Mouse (Mus musculus) megakaryocyte, adult 5-6 weeks (primary cell): ENCODE data around the gene Ifi205. TPM values are rescaled to one million over a fixed set of nuclear protein-coding genes. Genes with fewer than 3 reads are reported as not detected.
A peak's percentile ranks its signal among the peaks of the same experiment; 100 is the strongest.
"Not testable (repeated sequence)": the region's sequence is repeated elsewhere in the genome, so short reads cannot be mapped to it uniquely, and the experiment has no call there.

Source experiments
- ATAC-seq: 2 replicates; pipeline ENCODE4 v1.8.0; 2016; ENCODE audit warnings: mild to moderate bottlenecking, inconsistent platforms; ENCODE audit not compliant: poor library complexity, severe bottlenecking
- total RNA-seq, 2 experiments: library from RNA; stranded (forward) in 1 of 2; stranded (reverse) in 1 of 2; fragments of 153-499, 151-499 nt in 1 of 2; fragments of 221-1000, 200-1000 nt in 1 of 2; gene quantifications; 2 replicates each; pipeline versions ENCODE4 v1.2.3 to v1.2.4; 2015 to 2017

Gene Ifi205
- total RNA-seq (2015) (33.5 and 35.2 TPM in 2 replicates), total RNA-seq (2017) (25.3 and 27.3 TPM in 2 replicates)

DNA sequence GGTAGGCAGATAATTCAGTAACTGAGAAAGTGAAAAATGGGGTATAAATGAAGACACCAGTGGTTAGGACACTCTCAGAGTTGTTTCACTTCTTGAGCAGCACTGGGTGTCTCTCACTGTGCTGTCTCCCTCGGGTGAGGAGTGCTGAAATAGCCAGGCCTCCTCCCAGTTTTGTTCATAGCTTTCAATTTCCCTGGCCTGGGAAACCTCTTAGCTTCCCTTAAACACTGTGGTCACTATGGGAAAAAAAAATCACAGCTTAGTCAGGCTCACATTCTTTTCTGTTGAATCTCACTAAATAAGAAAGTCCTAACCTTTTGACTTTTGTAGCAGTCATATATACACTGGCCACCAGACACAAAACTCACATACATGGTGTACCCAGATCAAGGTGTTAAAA is at the start of gene Ifi205:
Ifi205 (minus strand) TSS at position 113 of the 400 bp plus-strand sequence.
- peak; percentile 73 for ATAC-seq

DNA sequence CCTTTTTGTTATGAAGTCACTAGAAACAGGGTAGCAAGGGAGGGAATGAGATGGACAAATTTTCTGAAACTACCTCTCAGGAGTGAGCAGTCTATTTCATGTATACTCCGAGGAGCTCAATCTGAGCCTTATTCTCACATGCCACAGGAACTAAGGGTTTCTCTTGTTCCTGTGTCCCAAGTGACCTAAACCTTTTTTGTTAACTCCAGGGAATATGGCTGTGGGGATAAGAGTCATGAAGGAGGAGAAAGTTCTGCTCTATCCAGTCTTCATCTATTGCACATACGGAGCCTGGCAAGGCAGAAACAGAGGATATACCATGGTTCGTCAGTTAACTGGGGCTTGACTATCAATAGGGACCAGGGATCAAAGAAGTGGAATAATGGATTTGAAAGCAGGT is 34.7 kb upstream of the Ifi205 start, which contains the start of gene Olfr430:
Olfr430 (plus strand) TSS at position 301 of the 400 bp plus-strand sequence.
- peak; percentile 35; the same call in 1 of the 2 replicates for ATAC-seq

DNA sequence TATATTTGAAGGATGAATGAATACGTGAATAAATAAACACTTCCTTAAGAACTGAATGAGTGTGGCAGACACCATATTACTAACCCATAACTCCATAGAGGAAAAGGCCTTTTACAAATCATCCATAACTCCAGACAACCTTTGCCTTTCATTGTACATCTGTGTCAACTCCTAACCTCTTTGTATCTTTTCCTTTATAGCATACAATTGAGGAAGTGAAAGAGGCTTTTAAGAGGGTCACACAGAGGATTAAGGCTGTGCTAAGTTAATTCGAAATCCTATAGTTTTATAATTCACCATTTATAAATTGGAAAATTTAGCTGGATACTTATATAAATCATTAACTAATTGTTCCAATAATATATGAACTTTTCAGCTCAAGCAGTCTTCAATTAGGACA is 23.6 kb upstream of the Ifi205 start:
- ATAC-seq = peak; percentile 60

DNA sequence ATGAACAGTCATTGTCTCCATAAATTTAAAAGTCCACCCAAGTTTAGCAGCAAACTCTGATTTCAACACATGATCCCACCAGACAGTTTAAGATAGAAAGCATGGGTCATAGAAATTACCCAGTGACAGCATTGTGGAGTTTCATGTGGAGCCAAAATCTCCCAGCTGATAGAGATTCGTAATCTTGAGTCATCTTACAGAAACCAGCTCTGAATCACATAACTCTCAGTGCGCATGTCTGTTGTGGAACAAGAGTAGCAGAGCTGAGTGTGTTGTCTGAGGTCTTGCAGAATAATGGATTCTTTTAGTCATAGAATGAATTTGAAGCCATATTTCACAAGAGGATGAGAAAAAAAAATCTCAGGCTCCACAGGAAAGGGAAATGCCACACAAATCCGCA is 21.4 kb upstream of the Ifi205 start:
- peak; percentile 10 for ATAC-seq

DNA sequence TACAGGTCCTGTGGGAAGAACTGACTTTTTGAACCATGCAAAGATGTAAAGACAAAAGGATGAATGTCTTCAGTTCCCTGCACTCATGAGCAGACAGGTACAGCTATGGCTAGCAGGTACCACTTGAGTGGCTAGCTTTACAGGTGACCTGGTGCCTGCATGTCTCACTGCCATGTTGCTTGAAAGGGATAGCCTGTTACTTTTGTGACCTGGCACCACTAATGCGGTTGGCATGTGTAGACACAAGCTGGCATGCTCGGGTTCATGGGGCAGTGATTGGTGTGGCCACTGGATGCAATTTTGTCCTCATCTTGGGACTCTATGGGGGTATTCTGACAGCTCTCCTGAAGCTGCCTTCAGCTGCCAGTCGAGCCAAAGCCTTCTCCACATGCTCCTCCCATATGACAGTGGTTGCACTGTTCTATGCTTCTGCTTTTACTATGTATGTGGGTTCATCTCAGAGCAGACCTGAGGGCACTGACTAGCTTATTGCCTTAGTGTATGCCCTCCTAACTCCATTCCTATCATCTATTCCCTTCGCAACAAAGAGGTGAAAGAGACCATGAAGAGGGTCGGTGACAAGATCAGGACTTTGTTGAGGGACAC is 20.4 kb upstream of the Ifi205 start:
- ATAC-seq = peak; percentile 54

DNA sequence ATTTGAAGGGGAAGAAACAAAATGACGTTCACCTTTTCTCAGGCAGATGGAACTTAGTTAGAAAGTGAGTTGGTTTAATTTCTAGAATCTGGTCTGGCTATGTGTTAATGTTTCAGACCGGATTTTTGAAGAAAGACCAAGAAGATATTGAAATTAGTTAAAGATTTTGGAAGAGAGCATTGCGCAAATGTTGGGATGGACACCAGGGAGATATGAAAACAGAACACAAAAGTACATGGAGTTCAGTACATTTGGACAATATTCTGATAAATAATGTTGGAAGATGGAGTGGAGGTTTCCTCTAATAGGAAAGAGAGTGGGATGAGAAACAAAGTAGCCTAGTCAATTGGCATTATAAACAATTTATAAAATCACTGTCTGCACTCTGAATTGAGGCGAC is 19.9 kb upstream of the Ifi205 start:
- no peak for ATAC-seq

DNA sequence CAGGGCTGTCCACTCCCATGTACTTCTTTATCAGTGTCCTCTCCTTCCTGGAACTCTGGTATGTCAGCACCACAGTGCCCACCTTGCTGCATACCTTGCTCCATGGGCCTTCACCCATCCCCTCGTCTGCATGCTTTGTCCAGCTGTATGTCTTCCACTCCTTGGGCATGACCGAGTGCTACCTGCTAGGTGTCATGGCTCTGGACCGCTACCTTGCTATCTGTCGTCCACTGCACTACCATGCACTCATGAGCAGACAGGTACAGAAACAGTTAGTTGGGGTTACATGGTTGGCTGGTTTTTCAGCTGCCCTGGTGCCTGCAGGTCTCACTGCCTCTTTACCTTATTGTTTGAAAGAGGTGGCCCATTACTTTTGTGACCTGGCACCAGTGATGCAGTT is 18.9 kb upstream of the Ifi205 start:
- no peak for ATAC-seq

DNA sequence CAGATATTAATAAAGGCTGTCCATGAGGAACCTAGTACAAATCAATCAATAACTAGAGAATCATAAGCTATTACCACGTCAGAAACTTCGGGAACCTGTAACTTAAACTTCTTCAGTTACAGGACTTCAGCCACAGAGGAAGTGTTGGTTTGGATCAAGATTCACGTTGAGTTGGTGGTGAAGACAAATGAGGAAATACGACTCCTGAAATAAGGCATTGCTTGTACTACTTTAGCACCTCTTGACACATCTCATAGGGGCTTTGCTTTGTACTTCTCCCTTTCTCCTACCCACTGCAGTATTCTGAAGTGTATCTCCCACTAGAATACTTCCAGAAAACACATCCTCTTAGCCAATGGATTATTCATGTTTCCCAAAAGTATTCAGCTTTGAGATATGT is 17.7 kb upstream of the Ifi205 start:
- ATAC-seq = peak; percentile 74

DNA sequence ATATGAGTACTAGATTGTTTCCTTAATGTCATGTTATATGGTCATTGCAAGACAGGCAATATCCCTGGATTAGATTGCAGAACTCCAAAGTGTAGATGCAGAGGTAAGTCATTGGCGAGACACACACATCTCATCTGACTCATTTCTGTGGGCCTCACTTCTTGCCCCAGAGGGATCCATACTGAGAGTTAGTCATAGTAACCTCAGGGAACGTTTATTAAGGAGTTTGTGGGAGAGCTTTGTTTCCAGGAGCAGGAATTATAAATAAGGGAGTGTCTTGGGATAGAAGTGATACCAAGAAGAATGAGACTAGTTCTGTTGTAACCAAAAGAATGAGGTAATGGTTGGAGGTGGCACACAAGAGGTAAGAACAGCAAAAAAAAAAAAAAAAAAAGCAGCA is 17.3 kb upstream of the Ifi205 start, which contains the start of gene Olfr432:
Olfr432 (plus strand) TSS at position 313 of the 400 bp plus-strand sequence.
- ATAC-seq = no peak

DNA sequence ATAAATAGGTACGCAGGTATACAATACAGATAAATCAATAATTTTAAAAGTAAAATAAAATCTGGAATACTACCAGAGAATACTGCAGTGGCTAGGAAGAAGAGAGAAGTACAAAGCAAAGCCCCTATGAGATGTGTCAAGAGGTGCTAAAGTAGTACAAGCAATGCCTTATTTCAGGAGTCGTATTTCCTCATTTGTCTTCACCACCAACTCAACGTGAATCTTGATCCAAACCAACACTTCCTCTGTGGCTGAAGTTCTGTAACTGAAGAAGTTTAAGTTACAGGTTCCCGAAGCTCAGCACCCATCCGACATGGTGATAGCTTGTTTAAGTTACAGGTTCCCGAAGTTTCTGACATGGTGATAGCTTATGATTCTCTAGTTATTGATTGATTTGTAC is 16.6 kb upstream of the Ifi205 start:
- peak; percentile 75 for ATAC-seq

DNA sequence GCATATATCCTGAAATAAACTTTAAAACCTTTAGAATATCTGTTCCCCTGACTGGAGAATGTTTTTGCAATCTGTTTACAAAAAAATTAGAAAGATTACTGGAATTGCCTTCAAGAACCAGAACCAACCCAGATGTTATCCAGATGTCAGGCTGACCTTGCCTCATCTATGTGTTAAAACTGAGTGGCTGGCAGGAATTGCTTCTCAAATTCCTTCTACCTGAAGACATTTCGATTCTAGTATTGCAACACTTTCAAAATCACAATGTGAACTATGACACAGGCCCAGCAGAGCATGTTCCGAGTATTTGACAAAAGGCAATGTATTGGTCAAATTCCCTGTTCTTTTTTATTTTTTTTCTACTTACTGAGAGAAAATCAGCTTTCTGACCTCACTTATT is 12.8 kb upstream of the Ifi205 start:
- ATAC-seq = no peak

DNA sequence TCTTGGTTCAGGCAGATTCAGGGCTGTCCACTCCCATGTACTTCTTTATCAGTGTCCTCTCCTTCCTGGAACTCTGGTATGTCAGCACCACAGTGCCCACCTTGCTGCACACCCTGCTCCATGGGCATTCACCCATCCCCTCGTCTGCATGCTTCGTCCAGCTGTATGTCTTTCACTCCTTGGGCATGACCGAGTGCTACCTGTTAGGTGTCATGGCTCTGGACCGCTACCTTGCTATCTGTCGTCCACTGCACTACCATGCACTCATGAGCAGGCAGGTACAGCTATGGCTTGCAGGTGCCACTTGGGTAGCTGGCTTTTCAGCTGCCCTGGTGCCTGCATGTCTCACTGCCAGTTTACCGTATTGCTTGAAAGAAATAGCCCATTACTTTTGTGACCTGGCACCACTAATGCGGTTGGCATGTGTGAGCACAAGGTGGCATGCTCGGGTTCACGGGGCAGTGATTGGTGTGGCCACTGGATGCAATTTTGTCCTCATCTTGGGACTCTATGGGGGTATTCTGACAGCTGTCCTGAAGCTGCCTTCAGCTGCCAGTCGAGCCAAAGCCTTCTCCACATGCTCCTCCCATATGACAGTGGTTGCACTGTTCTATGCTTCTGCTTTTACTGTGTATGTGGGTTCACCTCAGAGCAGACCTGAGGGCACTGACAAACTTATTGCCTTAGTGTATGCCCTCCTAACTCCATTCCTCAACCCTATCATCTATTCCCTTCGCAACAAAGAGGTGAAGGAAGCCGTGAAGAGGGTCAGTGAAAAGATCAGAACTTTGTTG is 10.7 kb upstream of the Ifi205 start:
- ATAC-seq = peak; percentile 64

DNA sequence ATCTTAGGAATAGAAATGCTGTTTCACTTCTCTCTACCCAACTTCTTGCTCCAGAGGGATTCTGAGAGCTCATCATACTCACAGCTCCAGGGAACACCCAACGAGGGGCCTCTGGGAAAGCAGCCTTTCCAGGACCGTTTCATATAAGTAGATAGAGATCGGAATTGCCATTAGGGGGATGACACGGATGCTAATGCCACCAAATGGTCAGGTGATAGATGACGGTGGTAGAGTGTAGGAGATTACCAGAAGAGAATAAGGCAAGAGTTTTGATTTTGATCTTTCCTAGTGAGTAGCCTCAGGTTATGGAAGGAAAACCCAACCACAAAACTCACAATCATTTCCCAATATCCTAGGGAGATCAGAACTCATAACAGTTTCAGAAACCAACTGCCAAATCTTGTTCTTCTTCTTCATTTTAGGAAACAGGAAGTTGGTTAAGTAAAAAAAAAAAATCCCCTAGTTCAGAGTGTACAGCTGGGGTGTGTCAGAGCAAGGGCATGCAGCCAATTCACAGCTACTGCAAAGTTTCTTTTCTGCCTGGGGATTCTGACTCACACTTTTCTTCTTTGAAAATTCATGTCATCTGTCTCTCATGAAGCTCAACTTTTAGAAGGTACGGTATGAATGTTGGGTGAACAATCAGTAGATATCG is 9.0 kb upstream of the Ifi205 start, which contains the start of gene Olfr433:
Olfr433 (plus strand) TSS at position 183 of the 655 bp plus-strand sequence.
- peak; percentile 70 for ATAC-seq

DNA sequence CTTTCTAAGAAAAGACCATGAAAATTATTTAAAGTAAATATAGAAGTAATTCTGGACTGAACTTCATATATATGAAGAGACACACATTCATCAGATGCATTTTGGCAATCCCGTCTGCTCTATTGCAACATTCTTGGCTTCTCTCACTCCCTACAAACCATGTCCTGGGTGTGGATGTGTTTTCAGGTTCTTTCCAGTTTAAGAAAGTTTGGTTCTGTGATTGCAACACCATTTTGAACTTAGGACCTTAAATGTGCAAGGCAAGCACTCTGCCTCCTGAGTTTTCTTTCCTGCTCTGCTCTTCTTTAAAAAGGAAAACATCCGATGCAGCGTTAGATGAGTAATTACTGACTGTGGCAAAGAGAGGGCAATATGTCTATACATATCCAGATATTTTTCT is 6.9 kb upstream of the Ifi205 start:
- ATAC-seq = peak; percentile 17; the same call in 1 of the 2 replicates

DNA sequence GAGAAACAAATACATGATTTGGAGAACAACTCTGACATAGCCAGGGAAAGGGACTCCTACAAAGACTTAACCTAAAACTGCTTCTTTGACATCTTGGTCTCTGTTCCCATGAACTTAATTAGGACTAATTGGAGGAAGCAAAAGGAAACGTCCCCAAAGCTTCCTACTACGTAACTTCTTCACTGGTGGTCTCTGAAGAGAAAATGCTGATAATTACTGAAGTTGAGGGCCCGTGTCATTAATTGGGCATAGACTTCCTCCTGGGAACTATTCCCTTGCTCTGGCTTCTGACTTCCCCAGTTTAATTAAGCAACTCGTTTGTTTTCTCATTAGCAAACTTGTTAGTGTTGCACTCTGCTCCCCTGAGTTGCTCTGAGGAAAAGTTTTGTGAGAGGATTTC is 4.2 kb upstream of the Ifi205 start:
- ATAC-seq = no peak

DNA sequence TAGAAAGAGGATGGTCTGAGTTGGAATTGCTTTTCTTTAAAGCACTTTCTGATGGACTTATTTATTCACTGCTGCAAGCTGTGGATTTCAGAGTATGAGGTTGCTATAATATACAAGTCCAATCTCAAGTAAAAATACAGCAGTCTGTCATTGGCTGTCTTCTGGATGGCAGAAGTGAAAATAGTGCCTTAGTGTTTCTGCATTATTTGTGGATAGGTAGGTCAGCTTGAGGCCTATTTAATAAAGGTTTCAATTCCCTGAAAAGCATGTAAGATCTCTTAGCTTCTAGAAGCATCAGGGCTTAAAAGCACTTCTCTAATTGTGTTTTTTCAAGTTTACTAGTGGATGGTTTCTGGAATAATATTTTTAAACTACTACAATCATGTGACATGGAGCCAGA is 24.6 kb downstream of the Ifi205 start:
- peak; percentile 45 for ATAC-seq

DNA sequence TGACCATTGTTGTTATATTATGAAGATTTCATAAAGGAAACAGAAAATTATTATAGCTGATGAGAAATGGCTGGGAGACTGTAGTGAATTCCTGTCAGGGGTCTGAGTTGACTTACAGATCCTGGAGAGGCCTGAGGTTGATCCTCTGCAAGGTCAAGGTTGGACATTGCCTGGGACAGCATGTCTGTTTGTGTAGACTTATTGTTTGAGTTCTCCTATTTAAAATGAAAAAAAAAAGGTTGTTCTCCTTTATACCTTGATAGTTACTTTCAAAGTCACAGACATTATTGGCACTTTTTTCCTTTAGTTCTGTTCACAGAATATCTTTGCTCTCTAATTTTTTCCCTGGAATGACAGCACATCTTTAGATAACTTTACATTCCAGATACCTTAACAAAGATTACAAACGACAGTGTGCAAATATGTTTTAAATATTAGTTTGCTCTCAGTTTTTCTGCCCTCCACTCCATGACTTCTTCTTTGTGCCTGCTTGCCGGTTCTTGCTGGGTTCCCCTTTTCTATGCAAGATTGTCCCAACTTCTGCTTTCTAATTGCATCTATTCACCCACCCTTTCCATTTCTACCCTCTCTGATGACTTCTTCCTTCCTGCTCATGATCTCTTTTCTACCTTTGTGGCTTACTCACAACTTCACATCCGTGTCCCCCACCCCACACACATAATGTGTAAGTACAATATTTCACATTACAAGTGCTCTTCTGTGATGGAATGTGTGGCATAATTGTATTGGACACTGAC is 27.1 kb downstream of the Ifi205 start:
- ATAC-seq = peak; percentile 93

DNA sequence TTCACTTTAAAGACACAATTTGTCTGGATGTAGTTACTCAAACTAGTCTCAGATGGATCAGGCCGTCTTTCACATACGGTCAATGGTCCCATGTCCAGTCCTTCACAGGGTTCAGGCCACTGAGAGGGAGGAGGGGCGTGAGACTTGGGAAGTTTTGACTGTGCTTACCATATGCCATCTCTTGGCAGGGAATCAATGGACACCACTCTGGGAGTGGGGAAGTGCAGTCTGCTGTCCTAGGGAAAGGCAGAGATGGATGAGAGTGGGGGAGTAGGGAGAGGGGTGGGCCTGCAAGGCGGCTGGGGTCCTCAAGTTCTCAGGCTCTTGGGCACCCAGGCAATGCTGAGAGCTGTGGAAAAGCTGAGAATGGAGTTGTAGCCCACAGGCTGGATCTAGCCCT is 36.6 kb downstream of the Ifi205 start:
- no peak for ATAC-seq

DNA sequence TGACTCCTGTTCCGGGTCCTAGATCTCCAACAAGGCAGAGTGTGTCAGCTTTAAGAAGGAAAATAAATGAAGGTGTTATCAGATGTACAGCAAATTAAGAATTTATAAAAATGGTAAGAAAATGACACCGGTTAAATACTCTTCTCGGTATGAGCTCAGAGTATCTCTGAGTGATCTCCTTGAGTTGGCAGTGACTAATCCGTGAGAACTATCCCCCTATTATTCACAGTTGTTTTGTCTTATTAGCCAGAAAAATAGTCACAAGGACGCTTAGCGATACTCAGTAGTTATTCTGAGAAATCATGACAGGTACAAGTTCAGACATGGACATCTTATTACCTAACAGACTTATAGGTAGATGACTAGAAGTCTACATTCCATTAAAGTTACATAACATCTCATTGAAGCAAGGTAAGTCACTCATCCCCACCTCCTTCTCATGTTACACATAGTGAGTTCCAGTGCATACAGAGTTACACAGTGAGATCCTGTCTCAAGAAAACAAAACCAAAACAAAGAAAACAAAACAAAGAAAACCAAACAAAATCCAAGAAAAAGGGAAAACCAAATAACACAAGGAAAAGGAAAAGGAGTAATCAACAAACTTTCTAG is 48.8 kb downstream of the Ifi205 start, which contains the start of gene Ifi202b:
Ifi202b (minus strand) TSS at position 51 of the 612 bp plus-strand sequence.
- not testable (repeated sequence) for ATAC-seq

DNA sequence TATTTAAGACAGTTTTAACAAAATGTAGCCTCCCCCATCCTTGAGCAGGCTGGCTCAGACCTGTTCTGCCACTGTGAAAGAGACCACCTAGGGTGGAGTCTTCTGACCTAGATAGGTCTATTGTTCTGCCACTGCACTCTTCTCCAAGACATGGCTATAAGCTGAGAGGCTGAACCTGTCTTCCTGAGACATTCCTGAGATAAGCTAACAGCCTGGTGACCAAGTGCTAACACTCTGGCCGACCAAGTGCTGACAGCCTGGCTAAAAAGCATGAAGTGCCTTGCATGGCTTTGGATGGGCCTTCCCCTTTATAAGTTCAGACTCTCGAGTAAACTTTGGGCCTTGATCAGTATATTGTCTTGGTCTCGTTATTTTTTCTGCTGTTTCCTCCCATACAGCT is 50.6 kb downstream of the Ifi205 start:
- not testable (repeated sequence) for ATAC-seq
